Mouse (Mus musculus) Patski (cell line): ENCODE results near the gene Polr1c. TPM values are rescaled to one million over a fixed set of nuclear protein-coding genes. Genes with fewer than 3 reads are reported as not detected.

ENCODE experiments used
- ATAC-seq: fragments of 100-300 bp; one replicate; pipeline ENCODE4 v1.8.0; 2021
- CTCF ChIA-PET: fragments of 350-600 bp; sonication (Branson Sonifier 250); formaldehyde crosslinking; loops from one replicate; lab custom pipeline; 2022; ENCODE audit warnings: inconsistent platforms; lab: Charles Lee
- POLR2A ChIA-PET: fragments of 350-600 bp; sonication (Branson Sonifier 250); formaldehyde crosslinking; loops from one replicate; lab custom pipeline; 2022; ENCODE audit warnings: antibody characterized with exemption, inconsistent platforms; lab: Charles Lee
- DNase-seq: peaks from one replicate; pipeline ENCODE4 v3.0.0-alpha.2; 2011; ENCODE audit warnings: low read depth, low spot score
- H3K27me3 ChIP-seq: fragments of 371-371 bp; one replicate; pipeline ENCODE4 v1.5.1; 2021
- CTCF ChIP-seq: fragments of 100-300 bp; IDR thresholded peaks from one replicate; pipeline ENCODE4 v1.5.1; 2021
- in situ Hi-C: fragments of 300-500 bp; cut with MboI; formaldehyde crosslinking; loops from 3 replicates; pipeline ENCODE4 v1.11.1; 2018; ENCODE audit warnings: low pct_unique_long_range_greater_than_20kb, mixed read lengths
- polyA plus RNA-seq: library from polyadenylated mRNA; unstranded; gene quantifications from one replicate; pipeline ENCODE4 v1.2.3, GENCODE M21; 2021

Polr1c gene
- polyA plus RNA-seq: 93.1 TPM

- CTCF ChIA-PET: interaction anchor here (1.5 kb wide), 1 partner anchor 161 kb away, joined by 3 read pairs; no protein-coding TSS in a partner anchor
- POLR2A ChIA-PET: no interaction called here
Measured at GRCm38 (mm10) chr17:46247512-46248188, at the start of gene Polr1c, which contains the start of gene Yipf3. Gene Polr1c, minus strand, starts transcription at chr17:46248054. Gene Yipf3, plus strand, starts transcription at chr17:46248080.

GRCm38 (mm10) chr17:46297028-46297363 is 49.1 kb upstream of the Polr1c start:
- ATAC-seq: no peak
- ChIA-PET POLR2A (interaction anchor here (0.6 kb wide), 1 partner anchor 377 kb away, joined by 3 read pairs; no protein-coding TSS in a partner anchor), CTCF (interaction anchor here (1.7 kb wide), 1 partner anchor 28 kb away, joined by 4 read pairs; no protein-coding TSS in a partner anchor)
- DNase-seq: no peak
- no peak for TF ChIP-seq CTCF
- in situ Hi-C loops: loop anchor here (5.0 kb wide), 1 partner anchor 35 kb away; no protein-coding TSS in a partner anchor
- H3K27me3 ChIP-seq: peaks cover 31% of the 10 kb centered on the region

More at GRCm38 (mm10) chr17:46247512-46248188, at the start of gene Polr1c, which contains the start of gene Yipf3:
- ATAC-seq (peak; percentile 60), DNase-seq (peak; percentile 54)
- TF ChIP-seq CTCF: no peak
- H3K27me3 ChIP-seq: no peaks in the 10 kb centered on the region
- in situ Hi-C loops: no loop called here

GRCm38 (mm10) chr17:46296601-46297000 is 48.7 kb upstream of the Polr1c start:
- DNase-seq (no peak), ATAC-seq (no peak)
- peaks cover 31% of the 10 kb centered on the region for H3K27me3 ChIP-seq
- no peak for TF ChIP-seq CTCF
- ChIA-PET POLR2A (no interaction called here), CTCF (interaction anchor here (0.9 to 1.7 kb wide), 2 partner anchors 27 to 30 kb away, joined by 4 read pairs; no protein-coding TSS in a partner anchor)
- in situ Hi-C loops: loop anchor here (5.0 kb wide), 1 partner anchor 34 kb away; no protein-coding TSS in a partner anchor

- in situ Hi-C loops: no loop called here
- H3K27me3 ChIP-seq: peaks cover 6% of the 10 kb centered on the region
- ChIA-PET CTCF (interaction anchor here (1.0 to 1.4 kb wide), 2 partner anchors 9 to 13 kb away, joined by 3 read pairs; no protein-coding TSS in a partner anchor), POLR2A (no interaction called here)
- ATAC-seq: no peak
- no peak for DNase-seq
- TF ChIP-seq CTCF: no peak
Measured at GRCm38 (mm10) chr17:46287678-46288095, 39.8 kb upstream of the Polr1c start.

- no peak for DNase-seq
- peaks cover under 1% of the 10 kb centered on the region for H3K27me3 ChIP-seq
- ChIA-PET CTCF (interaction anchor here (0.8 to 1.4 kb wide), 3 partner anchors 17 to 19 kb away, joined by 3 to 4 read pairs (median 3); no protein-coding TSS in a partner anchor), POLR2A (interaction anchor here (1.2 kb wide), 1 partner anchor 11 kb away, joined by 3 read pairs; no protein-coding TSS in a partner anchor)
- no peak for TF ChIP-seq CTCF
- in situ Hi-C loops: no loop called here
- no peak for ATAC-seq
Measured at GRCm38 (mm10) chr17:46285407-46285806, 37.6 kb upstream of the Polr1c start.

- ATAC-seq (no peak), DNase-seq (no peak)
- ChIA-PET POLR2A (interaction anchor here (0.5 to 1.2 kb wide), 3 partner anchors 10 to 16 kb away, joined by 3 to 4 read pairs (median 3); no protein-coding TSS in a partner anchor), CTCF (interaction anchor here (0.8 to 1.4 kb wide), 2 partner anchors 17 to 19 kb away, joined by 3 read pairs; no protein-coding TSS in a partner anchor)
- no peaks in the 10 kb centered on the region for H3K27me3 ChIP-seq
- TF ChIP-seq CTCF: no peak
- in situ Hi-C loops: no loop called here
Measured at GRCm38 (mm10) chr17:46284653-46285052, 36.8 kb upstream of the Polr1c start.

GRCm38 (mm10) chr17:46283911-46284310 is 36.1 kb upstream of the Polr1c start:
- ChIA-PET CTCF (interaction anchor here (1.4 kb wide), 1 partner anchor 18 kb away, joined by 3 read pairs; no protein-coding TSS in a partner anchor), POLR2A (interaction anchor here (0.7 kb wide), 1 partner anchor 14 kb away, joined by 3 read pairs; no protein-coding TSS in a partner anchor)
- in situ Hi-C loops: no loop called here
- no peak for TF ChIP-seq CTCF
- ATAC-seq: no peak
- no peaks in the 10 kb centered on the region for H3K27me3 ChIP-seq
- no peak for DNase-seq

- TF ChIP-seq CTCF: no peak
- no peaks in the 10 kb centered on the region for H3K27me3 ChIP-seq
- ChIA-PET POLR2A (interaction anchor here (0.7 to 2.2 kb wide), 3 partner anchors 17 to 32 kb away, joined by 3 to 16 read pairs (median 5); no protein-coding TSS in a partner anchor), CTCF (no interaction called here)
- in situ Hi-C loops: no loop called here
- DNase-seq (no peak), ATAC-seq (no peak)
Measured at GRCm38 (mm10) chr17:46283140-46283539, 35.3 kb upstream of the Polr1c start.

- no peak for DNase-seq
- ChIA-PET POLR2A (interaction anchor here (0.7 to 2.2 kb wide), 6 partner anchors 9 to 459 kb away, joined by 3 to 16 read pairs (median 4); no protein-coding TSS in a partner anchor), CTCF (no interaction called here)
- TF ChIP-seq CTCF: no peak
- H3K27me3 ChIP-seq: no peaks in the 10 kb centered on the region
- in situ Hi-C loops: no loop called here
- peak; percentile 63 for ATAC-seq
Measured at GRCm38 (mm10) chr17:46282483-46283123, 34.7 kb upstream of the Polr1c start, which contains the start of gene Tjap1. Gene Tjap1, minus strand, starts transcription at chr17:46283026.
